Mouse (Mus musculus): ENCODE data around the gene Rasal2. TPM values are rescaled to one million over a fixed set of nuclear protein-coding genes. Genes with fewer than 3 reads are reported as not detected.

Gene Rasal2
- total and polyA plus RNA-seq, 3 experiments = 5.1 to 23.2 (median 22.2) TPM

DNA sequence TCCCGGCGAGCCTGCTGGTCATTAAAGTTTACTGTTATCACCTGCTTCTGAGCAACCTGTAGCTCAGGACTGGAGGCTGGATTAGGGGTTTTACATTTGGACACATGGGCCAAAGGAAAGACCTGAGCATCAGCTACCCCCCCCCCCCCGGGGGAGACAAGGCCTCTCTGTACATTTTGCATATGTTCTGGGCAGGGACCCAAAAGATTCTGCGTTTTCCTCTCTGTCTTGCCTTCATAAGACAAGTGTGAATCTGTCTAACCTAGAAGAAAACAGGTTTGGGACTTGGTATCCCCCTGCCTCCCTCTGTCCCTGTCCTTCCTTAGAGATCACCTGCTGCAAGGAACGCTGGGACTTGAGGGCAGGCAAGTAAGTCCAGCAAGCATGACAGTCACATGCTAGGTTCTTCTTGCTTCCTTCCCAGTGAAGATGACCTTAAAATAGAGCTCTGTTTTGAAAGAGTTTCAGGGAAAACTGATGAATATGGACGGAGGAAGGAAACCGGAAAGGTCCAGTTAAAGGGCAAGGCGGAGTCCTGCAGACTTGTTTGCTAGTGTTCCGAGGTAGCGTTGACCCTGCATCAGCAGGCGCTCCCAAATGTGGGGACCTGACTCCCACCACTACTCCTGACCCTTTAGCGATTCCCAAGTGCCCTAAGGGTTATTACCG, 32.4 kb upstream of the Rasal2 start:
- Histone ChIP-seq H3K27ac (peak overlapping the region; percentile 95), H3K9ac (ENCODE audit: low read depth, low read length) (peak overlapping the region; percentile 66; the same call in 1 of the 2 replicates), H3K36me3 (ENCODE audit: control insufficient read depth, insufficient read depth, low read length) (peaks cover 14% of the 10 kb centered on the region), H3K4me3 (peak overlapping the region; percentile 11), H3K79me2 (replicated peaks; ENCODE audit: control insufficient read depth, insufficient read depth, low read length) (no peaks in the 10 kb centered on the region), H3K27me3 (ENCODE audit: control insufficient read depth, insufficient read depth, low read length) (no peaks in the 10 kb centered on the region), H3K4me1 (ENCODE audit: control insufficient read depth, insufficient read depth, low read length) (peaks cover 26% of the 10 kb centered on the region)
- TF ChIP-seq POLR2A (IDR thresholded peaks at IDR 0.05; ENCODE audit: insufficient read depth, low read depth, low read length) = no peak
- TF ChIP-seq EP300 (IDR thresholded peaks at IDR 0.05; ENCODE audit: insufficient read depth, low read depth, low read length) = no peak
- TF ChIP-seq CTCF (IDR thresholded peaks at IDR 0.05) = no peak
- DNase-seq = peak; percentile 42 to 56
- intact Hi-C loops (cut with DNase I) = loop anchor here (5.0 kb wide), 2 partner anchors 93 to 157 kb away; no protein-coding TSS in a partner anchor
- WGBS = 42% methylated on average over 13 of the region's 13 CpGs

DNA sequence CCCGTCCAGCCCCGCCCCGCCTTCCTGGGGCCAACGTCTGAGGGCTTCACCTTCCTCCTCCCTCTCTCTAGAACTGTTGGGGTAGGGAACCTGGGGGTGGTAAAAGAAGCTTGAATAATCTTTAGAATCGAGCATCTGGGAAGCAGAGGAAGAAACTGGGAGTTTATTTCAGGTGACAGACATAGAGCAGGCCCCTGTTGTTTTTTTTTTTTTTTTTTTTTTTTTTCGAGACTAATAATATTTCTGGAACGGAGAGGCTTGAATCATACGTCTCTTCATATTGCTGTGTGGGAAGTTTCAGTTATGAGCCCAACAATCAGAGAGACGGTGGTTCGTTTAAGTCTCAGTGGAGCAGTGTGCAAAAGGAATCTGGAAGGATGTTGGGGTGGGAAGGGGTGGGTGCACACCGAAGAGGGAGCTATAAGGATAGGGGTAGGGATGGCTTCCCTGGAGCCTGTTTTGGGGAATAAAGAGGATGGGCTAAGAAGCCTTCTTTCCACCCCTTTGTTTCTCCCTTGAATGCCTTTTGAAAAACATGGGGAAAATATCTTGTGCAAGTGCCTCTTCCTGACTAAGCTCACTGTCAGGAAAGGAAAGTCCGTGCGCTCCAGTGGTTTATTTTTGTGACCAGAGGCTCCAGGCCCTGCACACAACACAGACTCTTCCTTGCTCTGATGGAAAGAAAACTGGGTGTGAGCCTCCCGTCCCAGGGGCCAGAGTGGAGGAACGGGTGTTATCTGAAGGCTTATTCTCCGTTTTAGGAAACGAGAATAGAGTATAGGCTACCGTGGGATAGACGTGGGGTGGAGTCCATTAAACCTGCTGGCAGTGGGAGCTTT, 31.5 kb upstream of the Rasal2 start:
- peak; percentile 53 to 58 for DNase-seq
- 9% methylated on average over 19 of the region's 19 CpGs for WGBS
- H3K27me3 ChIP-seq (ENCODE audit: control insufficient read depth, insufficient read depth, low read length) = no peaks in the 10 kb centered on the region
- TF ChIP-seq POLR2A (IDR thresholded peaks at IDR 0.05; ENCODE audit: insufficient read depth, low read depth, low read length) (peak; percentile 56; the same call in 1 of the 2 replicates), CTCF (IDR thresholded peaks at IDR 0.05) (no peak), EP300 (IDR thresholded peaks at IDR 0.05; ENCODE audit: insufficient read depth, low read depth, low read length) (peak; percentile 59; the same call in 1 of the 2 replicates)
- peak overlapping the region; percentile 66 for H3K9ac ChIP-seq (ENCODE audit: low read depth, low read length)
- peaks cover 14% of the 10 kb centered on the region for H3K36me3 ChIP-seq (ENCODE audit: control insufficient read depth, insufficient read depth, low read length)
- H3K4me3 ChIP-seq = peak overlapping the region; percentile 11
- H3K4me1 ChIP-seq (ENCODE audit: control insufficient read depth, insufficient read depth, low read length) = peaks cover 20% of the 10 kb centered on the region
- peak overlapping the region; percentile 95 for H3K27ac ChIP-seq
- intact Hi-C loops (cut with DNase I) = loop anchor here (1.0 kb wide), 1 partner anchor 26 kb away; no protein-coding TSS in a partner anchor
- no peaks in the 10 kb centered on the region for H3K79me2 ChIP-seq (replicated peaks; ENCODE audit: control insufficient read depth, insufficient read depth, low read length)

DNA sequence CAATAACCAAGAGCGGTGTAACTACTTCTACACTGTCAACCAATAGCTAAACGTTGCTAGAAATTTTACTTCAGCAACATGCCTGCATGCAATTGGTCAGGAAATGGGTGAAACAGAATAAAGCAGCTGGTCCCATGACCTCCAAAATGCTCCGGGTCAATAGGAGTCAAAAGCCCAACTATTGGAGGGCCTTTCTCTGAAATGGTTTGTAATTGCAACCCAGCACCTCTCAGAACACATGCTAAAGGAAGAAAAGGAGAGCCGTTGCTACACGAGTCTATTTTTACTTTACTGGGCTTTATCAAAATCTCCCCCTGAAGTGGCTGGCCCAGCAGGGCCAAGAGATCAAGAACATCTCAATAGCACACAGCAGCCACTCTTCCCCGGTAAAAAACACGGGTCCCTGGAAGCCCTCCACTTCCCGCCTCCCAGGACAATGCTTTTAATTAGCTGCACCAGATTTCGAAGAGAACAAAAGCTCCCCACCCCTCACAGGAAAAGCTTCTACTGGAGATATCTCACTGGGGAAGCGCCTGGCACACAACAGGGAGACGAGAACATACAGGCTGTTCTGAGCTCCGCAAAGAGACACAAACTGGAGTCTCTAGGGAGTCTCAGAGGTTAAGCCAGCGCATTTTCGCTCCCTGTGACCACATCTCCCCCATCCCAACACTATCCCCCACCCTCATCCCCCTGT, 30.8 kb upstream of the Rasal2 start:
- H3K4me1 ChIP-seq (ENCODE audit: control insufficient read depth, insufficient read depth, low read length) = peaks cover 14% of the 10 kb centered on the region
- peaks cover 13% of the 10 kb centered on the region for H3K36me3 ChIP-seq (ENCODE audit: control insufficient read depth, insufficient read depth, low read length)
- H3K9ac ChIP-seq (ENCODE audit: low read depth, low read length) = peak overlapping the region; percentile 43
- peak; percentile 76 to 84 for DNase-seq
- peak overlapping the region; percentile 11; the same call in 1 of the 2 replicates for H3K4me3 ChIP-seq
- H3K79me2 ChIP-seq (replicated peaks; ENCODE audit: control insufficient read depth, insufficient read depth, low read length) = no peaks in the 10 kb centered on the region
- TF ChIP-seq POLR2A (IDR thresholded peaks at IDR 0.05; ENCODE audit: insufficient read depth, low read depth, low read length) (peak; percentile 60; the same call in 1 of the 2 replicates), CTCF (IDR thresholded peaks at IDR 0.05) (no peak), EP300 (IDR thresholded peaks at IDR 0.05; ENCODE audit: insufficient read depth, low read depth, low read length) (peak; percentile 96)
- no peaks in the 10 kb centered on the region for H3K27me3 ChIP-seq (ENCODE audit: control insufficient read depth, insufficient read depth, low read length)
- intact Hi-C loops (cut with DNase I) = loop anchor here (1.0 kb wide), 1 partner anchor 25 kb away; no protein-coding TSS in a partner anchor
- 9% methylated on average over 14 of the region's 14 CpGs for WGBS
- peak overlapping the region; percentile 95 for H3K27ac ChIP-seq

DNA sequence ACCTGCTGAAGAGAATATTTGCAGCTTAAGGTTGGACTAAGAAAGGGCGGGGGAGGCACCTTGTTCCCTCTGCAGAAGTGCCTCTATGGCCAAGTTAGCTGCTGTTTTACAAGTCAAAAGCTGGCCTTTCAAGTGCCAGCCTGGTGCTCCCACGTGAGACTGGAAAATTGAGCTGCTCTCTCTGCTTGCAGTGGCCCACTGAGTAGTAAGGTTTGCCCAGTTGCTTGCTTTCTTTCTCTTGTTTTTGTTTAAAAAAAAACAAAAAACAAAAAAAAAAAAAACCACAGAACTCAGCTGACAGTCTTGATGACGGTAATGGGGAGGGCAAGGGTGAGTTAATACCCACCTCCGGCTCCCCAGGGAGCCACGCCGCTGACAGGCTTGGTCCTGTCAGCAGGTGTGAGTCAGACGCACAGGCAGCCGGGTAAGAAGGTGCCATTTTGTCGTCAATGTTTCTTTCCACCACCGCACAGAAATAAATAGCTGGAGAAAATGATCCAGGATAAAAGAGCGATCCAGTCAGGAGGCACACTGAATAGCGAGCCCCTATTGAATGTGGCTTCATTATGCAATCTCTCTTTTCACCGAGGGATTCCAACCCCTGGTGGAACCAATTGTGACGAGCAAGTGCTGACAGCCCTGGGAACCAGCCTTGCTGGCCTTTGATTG, 27.7 kb upstream of the Rasal2 start:
- TF ChIP-seq CTCF (IDR thresholded peaks at IDR 0.05) = no peak
- TF ChIP-seq EP300 (IDR thresholded peaks at IDR 0.05; ENCODE audit: insufficient read depth, low read depth, low read length) = no peak
- no peak for TF ChIP-seq POLR2A (IDR thresholded peaks at IDR 0.05; ENCODE audit: insufficient read depth, low read depth, low read length)
- WGBS = 55% methylated on average over 14 of the region's 14 CpGs
- DNase-seq = no peak
- no peaks in the 10 kb centered on the region for H3K79me2 ChIP-seq (replicated peaks; ENCODE audit: control insufficient read depth, insufficient read depth, low read length)
- H3K4me1 ChIP-seq (ENCODE audit: control insufficient read depth, insufficient read depth, low read length) = peaks cover 8% of the 10 kb centered on the region
- intact Hi-C loops (cut with DNase I) = no loop called here
- no peak overlapping the region for H3K4me3 ChIP-seq
- H3K36me3 ChIP-seq (ENCODE audit: control insufficient read depth, insufficient read depth, low read length) = peaks cover 9% of the 10 kb centered on the region
- no peaks in the 10 kb centered on the region for H3K27me3 ChIP-seq (ENCODE audit: control insufficient read depth, insufficient read depth, low read length)
- no peak overlapping the region; the same call in 1 of the 2 replicates for H3K27ac ChIP-seq
- no peak overlapping the region for H3K9ac ChIP-seq (ENCODE audit: low read depth, low read length)

DNA sequence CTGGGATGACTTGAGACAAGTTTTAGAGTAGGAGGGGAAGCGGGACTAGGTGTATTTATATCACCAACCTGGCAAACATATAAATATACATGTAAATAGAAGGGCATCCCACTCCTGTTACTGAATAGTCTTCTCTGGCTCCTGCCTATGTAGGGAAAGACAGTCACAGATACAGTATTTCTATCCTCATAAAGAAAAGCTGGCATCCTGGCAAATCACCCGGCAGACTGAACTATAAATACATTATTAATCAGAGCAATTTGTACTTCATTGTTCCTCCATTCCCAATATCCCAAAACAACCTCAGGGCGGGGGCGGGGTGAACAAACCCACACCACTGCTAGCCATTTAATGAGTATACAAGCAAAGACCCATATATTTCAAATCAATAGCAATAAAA, 26.7 kb upstream of the Rasal2 start:
- intact Hi-C loops (cut with DNase I) = no loop called here
- DNase-seq = no peak
- no peak overlapping the region for H3K27ac ChIP-seq

More for the DNA sequence above, 26.7 kb upstream of the Rasal2 start:
- TF ChIP-seq POLR2A (IDR thresholded peaks at IDR 0.05; ENCODE audit: insufficient read depth, low read depth, low read length) (no peak), CTCF (IDR thresholded peaks at IDR 0.05) (no peak), EP300 (IDR thresholded peaks at IDR 0.05; ENCODE audit: insufficient read depth, low read depth, low read length) (no peak)
- WGBS = 74% methylated on average over 4 of the region's 4 CpGs
- Histone ChIP-seq H3K4me1 (ENCODE audit: control insufficient read depth, insufficient read depth, low read length) (peaks cover 4% of the 10 kb centered on the region), H3K79me2 (replicated peaks; ENCODE audit: control insufficient read depth, insufficient read depth, low read length) (no peaks in the 10 kb centered on the region), H3K9ac (ENCODE audit: low read depth, low read length) (no peak overlapping the region), H3K36me3 (ENCODE audit: control insufficient read depth, insufficient read depth, low read length) (peaks cover 9% of the 10 kb centered on the region), H3K4me3 (no peak overlapping the region), H3K27me3 (ENCODE audit: control insufficient read depth, insufficient read depth, low read length) (no peaks in the 10 kb centered on the region)

Measured in heart, adult 2 months (tissue).